Mouse (Mus musculus) lung, postnatal 0 days (tissue): Measurements from ENCODE around the gene Lrmda. TPM values are rescaled to one million over a fixed set of nuclear protein-coding genes. Genes with fewer than 3 reads are reported as not detected.
A peak's percentile ranks its signal among the peaks of the same experiment; 100 is the strongest.

Experiments used
- ATAC-seq: fragments of 200-750 bp; cut with Nextera tagmentation; 2 replicates; pipeline ENCODE4 v1.8.0; 2017; ENCODE audit warnings: moderate library complexity
- DNase-seq: peaks from one replicate; pipeline ENCODE4 v3.0.0-alpha.2; 2016; ENCODE audit warnings: low spot score
- H3K27ac ChIP-seq: fragments of 300-500 bp; sonication (generic); 2 replicates; pipeline ENCODE4 v1.5.1; 2014; ENCODE audit warnings: antibody characterized with exemption, mild to moderate bottlenecking, low read length, mixed read lengths
- H3K27me3 ChIP-seq: fragments of 300-500 bp; sonication (generic); replicated peaks from 2 replicates; pipeline ENCODE4 v1.6.1; 2014; ENCODE audit warnings: low read length, mixed read lengths; ENCODE audit not compliant: insufficient read depth
- H3K36me3 ChIP-seq: fragments of 300-500 bp; sonication (generic); 2 replicates; pipeline ENCODE4 v1.6.1; 2014; ENCODE audit warnings: low read length, mixed read lengths; ENCODE audit not compliant: insufficient read depth
- H3K4me1 ChIP-seq: fragments of 300-500 bp; sonication (generic); 2 replicates; pipeline ENCODE4 v1.6.1; 2014; ENCODE audit warnings: antibody characterized with exemption, low read depth, low read length, mixed read lengths; ENCODE audit not compliant: insufficient read depth
- H3K4me2 ChIP-seq: fragments of 300-500 bp; sonication (generic); replicated peaks from 2 replicates; pipeline ENCODE4 v1.6.1; 2014; ENCODE audit warnings: low read depth, mild to moderate bottlenecking, low read length, moderate library complexity, mixed read lengths
- H3K4me3 ChIP-seq: fragments of 300-500 bp; sonication (generic); 2 replicates; pipeline ENCODE4 v1.5.1; 2014; ENCODE audit warnings: low read depth, low read length
- H3K9ac ChIP-seq: fragments of 300-500 bp; sonication (generic); replicated peaks from 2 replicates; pipeline ENCODE4 v1.6.1; 2014; ENCODE audit warnings: low read depth, mild to moderate bottlenecking
- H3K9me3 ChIP-seq: fragments of 300-500 bp; sonication (generic); 2 replicates; pipeline ENCODE4 v1.6.1; 2016; ENCODE audit warnings: low read length, mixed read lengths
- CTCF ChIP-seq: IDR thresholded peaks from 2 replicates; pipeline ENCODE4 v1.5.1; 2016; ENCODE audit warnings: antibody characterized with exemption, mild to moderate bottlenecking
- EP300 ChIP-seq: IDR thresholded peaks from 2 replicates; pipeline ENCODE4 v1.6.1; 2016; ENCODE audit warnings: antibody characterized with exemption, mild to moderate bottlenecking, control low read depth
- WGBS: fragments of 180-500 bp; shearing (Covaris S2); extraction: QIAGEN DNeasy Blood & Tissue Kit; methylation state at CpG from one replicate; pipeline ENCODE4 v1.1.7; 2014; 5-methylcytosine and 5-hydroxymethylcytosine counted together
- polyA plus RNA-seq: library from polyadenylated mRNA; unstranded; fragments of >200 nt; fragmentation: Nextera tagmentation; extraction: Ambion mirVana; gene quantifications from 2 replicates; pipeline ENCODE4 v1.2.1, GENCODE M21; 2015

Gene Lrmda
- polyA plus RNA-seq, 1 experiment from 2014 or later, result 0.86 TPM

DNA sequence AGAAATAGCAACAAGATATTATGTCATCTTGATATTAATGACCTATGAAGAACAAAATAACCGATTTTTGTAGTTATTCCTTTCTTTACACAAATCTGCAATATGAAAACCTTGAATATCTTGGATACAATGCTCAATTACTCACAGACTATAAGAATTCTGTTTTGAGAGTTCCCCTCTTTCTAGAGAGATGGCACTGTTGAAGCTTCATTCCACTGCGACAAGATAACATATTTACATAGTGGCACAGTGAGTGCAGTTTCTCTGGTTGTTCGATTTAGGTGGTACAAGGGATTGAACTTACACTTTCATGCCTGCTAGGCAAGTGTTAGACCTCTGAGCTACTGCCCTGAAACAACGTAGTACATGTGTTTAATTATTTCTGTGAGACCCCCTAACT lies 362.6 kb downstream of the Lrmda start:
- WGBS, result 59% methylated on average over 4 of the region's 4 CpGs

DNA sequence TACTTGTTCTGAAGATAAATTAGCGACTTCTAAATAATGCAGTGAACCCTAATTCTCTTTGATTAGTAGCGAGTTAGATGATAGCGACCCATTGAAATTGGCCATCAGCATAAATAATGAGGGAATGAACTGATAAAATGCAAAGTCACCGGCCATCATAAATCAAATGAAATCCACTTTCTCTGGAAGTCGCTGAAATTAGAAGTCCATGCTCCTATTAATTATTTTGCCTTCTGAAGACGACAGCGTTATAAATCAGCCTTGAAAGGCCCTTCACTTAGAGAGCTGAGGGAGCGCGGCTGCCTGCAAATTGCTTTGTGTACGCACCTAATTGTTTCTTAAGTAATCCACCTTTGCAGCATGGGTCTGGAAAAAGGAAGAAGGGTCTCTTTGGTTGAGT lies 374.1 kb downstream of the Lrmda start:
- no peak overlapping the region for H3K9ac ChIP-seq
- no peaks in the 10 kb centered on the region for H3K9me3 ChIP-seq
- no peak for DNase-seq
- WGBS, result 68% methylated on average over 10 of the region's 10 CpGs
- H3K27ac ChIP-seq, result no peak overlapping the region
- no peaks in the 10 kb centered on the region for H3K27me3 ChIP-seq
- H3K4me2 ChIP-seq, result no peak overlapping the region
- no peak overlapping the region for H3K4me3 ChIP-seq
- H3K4me1 ChIP-seq, result no peaks in the 10 kb centered on the region
- no peak for ATAC-seq
- no peak for TF ChIP-seq EP300
- TF ChIP-seq CTCF, result no peak
- H3K36me3 ChIP-seq, result no peaks in the 10 kb centered on the region

More for the DNA sequence above, 362.6 kb downstream of the Lrmda start:
- ATAC-seq, result no peak
- H3K4me2 ChIP-seq, result no peak overlapping the region
- no peaks in the 10 kb centered on the region for H3K4me1 ChIP-seq
- no peak for DNase-seq
- H3K9me3 ChIP-seq, result no peaks in the 10 kb centered on the region
- H3K4me3 ChIP-seq, result no peak overlapping the region
- TF ChIP-seq CTCF, result peak; percentile 17; the same call in 1 of the 2 replicates
- no peak for TF ChIP-seq EP300
- no peak overlapping the region for H3K27ac ChIP-seq
- H3K36me3 ChIP-seq, result no peaks in the 10 kb centered on the region
- no peak overlapping the region for H3K9ac ChIP-seq
- no peaks in the 10 kb centered on the region for H3K27me3 ChIP-seq

DNA sequence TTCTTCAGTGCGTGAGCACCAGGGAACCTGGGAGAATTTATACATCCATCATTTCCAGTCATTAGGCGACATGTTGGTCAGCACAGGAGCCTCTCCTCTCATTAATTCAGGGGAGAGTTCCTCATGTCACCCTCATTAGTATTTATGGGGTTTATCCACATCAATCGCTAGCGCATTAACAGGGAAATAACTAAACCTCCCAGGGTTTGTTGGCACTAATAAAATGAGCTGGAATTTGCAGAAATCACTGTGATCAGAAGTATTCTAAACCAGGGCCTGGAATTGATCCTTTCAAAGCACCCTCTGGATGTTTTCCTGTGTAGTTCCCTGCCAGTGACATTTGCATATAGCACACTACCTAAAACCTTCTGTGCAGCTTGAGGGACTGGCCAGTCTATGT lies 382.9 kb downstream of the Lrmda start:
- ATAC-seq (no peak), DNase-seq (no peak)
- Histone ChIP-seq H3K27ac (no peak overlapping the region), H3K9ac (no peak overlapping the region), H3K4me2 (no peak overlapping the region), H3K9me3 (no peaks in the 10 kb centered on the region), H3K4me1 (no peaks in the 10 kb centered on the region), H3K27me3 (no peaks in the 10 kb centered on the region), H3K36me3 (no peaks in the 10 kb centered on the region), H3K4me3 (no peak overlapping the region)
- WGBS, result 70% methylated on average over 4 of the region's 4 CpGs
- TF ChIP-seq CTCF (no peak), EP300 (no peak)

DNA sequence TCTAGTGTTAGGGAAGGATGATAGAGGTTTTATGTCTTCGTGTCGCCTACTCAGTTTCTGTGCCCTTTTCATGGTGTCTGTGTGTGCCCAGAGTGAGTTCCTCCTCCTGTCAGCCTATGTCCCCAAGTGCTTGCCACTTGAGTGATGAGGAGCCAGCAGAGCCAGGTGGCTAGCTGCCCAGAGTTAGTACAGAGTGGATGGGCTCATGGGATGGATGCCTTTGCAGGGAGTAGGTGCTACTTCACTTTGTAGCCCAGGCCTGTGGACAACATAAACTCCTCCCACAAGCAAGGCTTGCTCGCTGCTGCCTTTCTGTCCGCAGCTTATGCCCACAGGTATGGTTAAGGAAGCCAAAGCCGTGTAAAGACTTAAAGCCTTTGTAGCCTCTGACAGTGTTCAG lies 387.1 kb downstream of the Lrmda start:
- 57% methylated on average over 5 of the region's 5 CpGs for WGBS
- ATAC-seq (peak; percentile 77), DNase-seq (peak; percentile 52)

DNA sequence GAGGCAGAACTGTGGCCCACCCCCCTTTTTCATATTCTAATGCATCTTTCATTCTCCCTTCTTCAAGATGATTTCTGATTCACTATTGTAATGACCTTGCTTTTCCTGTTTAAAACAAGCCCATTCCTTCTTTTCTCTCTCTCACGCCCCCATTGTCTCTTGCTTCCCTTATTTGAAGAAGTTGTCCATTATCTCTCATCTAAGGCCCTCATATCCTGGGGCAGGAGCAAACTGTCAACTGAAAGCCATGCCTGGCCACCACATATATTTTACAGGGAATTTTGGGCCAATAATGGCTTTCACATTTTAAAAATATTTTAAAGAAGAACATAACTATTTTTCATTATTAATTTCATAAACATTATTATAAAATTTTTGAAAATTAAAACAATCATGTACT lies 391.3 kb downstream of the Lrmda start:
- no peaks in the 10 kb centered on the region for H3K4me1 ChIP-seq
- H3K4me3 ChIP-seq, result no peak overlapping the region
- H3K4me2 ChIP-seq, result no peak overlapping the region
- H3K36me3 ChIP-seq, result no peaks in the 10 kb centered on the region
- H3K27me3 ChIP-seq, result no peaks in the 10 kb centered on the region
- no peak for TF ChIP-seq CTCF
- no peak for TF ChIP-seq EP300
- ATAC-seq (no peak), DNase-seq (no peak)
- H3K27ac ChIP-seq, result no peak overlapping the region
- H3K9ac ChIP-seq, result no peak overlapping the region
- no peaks in the 10 kb centered on the region for H3K9me3 ChIP-seq
- WGBS, result 81% methylated on average over 1 of the region's 1 CpGs

More for the DNA sequence above, 387.1 kb downstream of the Lrmda start:
- Histone ChIP-seq H3K36me3 (no peaks in the 10 kb centered on the region), H3K4me3 (no peak overlapping the region), H3K9ac (no peak overlapping the region), H3K4me1 (no peaks in the 10 kb centered on the region), H3K4me2 (no peak overlapping the region), H3K27me3 (no peaks in the 10 kb centered on the region), H3K9me3 (no peaks in the 10 kb centered on the region), H3K27ac (no peak overlapping the region)
- TF ChIP-seq CTCF (no peak), EP300 (no peak)

DNA sequence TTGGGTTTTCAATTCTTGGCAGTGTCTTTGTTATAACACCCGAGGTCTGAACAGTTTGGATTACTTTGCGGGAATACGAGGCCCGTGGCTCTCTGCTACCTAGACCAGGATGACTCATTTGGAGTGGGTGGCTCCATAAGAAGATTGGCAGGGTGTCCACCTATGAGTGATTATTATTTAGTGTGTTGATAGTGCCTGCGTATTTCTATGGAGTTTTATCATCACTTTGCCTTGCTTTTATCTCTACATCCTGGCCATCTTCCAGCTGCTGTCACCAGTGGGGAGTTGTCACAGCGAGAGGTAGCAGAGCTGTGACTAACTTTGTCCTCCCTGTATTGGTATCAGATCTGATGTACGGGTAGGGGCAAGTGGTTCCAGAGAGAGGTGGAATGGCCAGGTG lies 393.7 kb downstream of the Lrmda start:
- no peaks in the 10 kb centered on the region for H3K27me3 ChIP-seq
- TF ChIP-seq CTCF, result no peak
- no peak for TF ChIP-seq EP300
- H3K4me3 ChIP-seq, result no peak overlapping the region
- H3K36me3 ChIP-seq, result no peaks in the 10 kb centered on the region
- H3K9me3 ChIP-seq, result no peaks in the 10 kb centered on the region
- H3K9ac ChIP-seq, result no peak overlapping the region
- H3K4me1 ChIP-seq, result no peaks in the 10 kb centered on the region
- DNase-seq (no peak), ATAC-seq (no peak)
- H3K4me2 ChIP-seq, result no peak overlapping the region
- no peak overlapping the region for H3K27ac ChIP-seq
- WGBS, result 53% methylated on average over 7 of the region's 7 CpGs

DNA sequence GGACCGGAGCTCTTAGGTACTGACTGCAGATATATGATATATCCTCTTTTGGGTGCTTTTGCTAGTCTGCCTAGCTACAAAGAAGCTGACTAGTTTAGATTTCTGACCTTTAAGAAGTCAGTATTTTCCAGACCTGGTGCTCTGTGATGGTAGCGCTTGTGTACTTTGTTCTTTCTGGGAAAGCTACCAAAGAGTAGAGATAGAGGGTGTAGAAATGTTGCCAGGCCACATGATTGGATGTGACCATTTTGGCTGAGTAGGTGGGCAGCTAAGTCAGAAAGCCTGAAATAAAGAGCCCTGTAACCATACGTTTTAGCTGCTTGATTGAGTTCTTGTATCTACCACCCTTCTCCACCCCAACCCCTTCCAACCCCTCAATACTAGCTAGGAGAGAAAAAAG lies 398.2 kb downstream of the Lrmda start:
- H3K9me3 ChIP-seq, result no peaks in the 10 kb centered on the region
- no peak overlapping the region for H3K9ac ChIP-seq
- WGBS, result 87% methylated on average over 3 of the region's 3 CpGs
- no peak overlapping the region for H3K4me3 ChIP-seq
- TF ChIP-seq CTCF (no peak), EP300 (no peak)
- no peaks in the 10 kb centered on the region for H3K27me3 ChIP-seq
- DNase-seq (no peak), ATAC-seq (no peak)
- H3K36me3 ChIP-seq, result no peaks in the 10 kb centered on the region
- no peaks in the 10 kb centered on the region for H3K4me1 ChIP-seq
- H3K27ac ChIP-seq, result no peak overlapping the region
- no peak overlapping the region for H3K4me2 ChIP-seq
